Mouse (Mus musculus) left cerebral cortex, adult 9 months (tissue): ENCODE measurements around the gene Pan3.
"Not testable (repeated sequence)": the region's sequence is repeated elsewhere in the genome, so short reads cannot be mapped to it uniquely, and the experiment has no call there.

Experiments used
- DNase-seq, 2 experiments: peaks; one replicate each; pipeline ENCODE4 v3.0.0; 2022; ENCODE audit warnings: low spot score in 2 of 2

Gene Pan3

DNA sequence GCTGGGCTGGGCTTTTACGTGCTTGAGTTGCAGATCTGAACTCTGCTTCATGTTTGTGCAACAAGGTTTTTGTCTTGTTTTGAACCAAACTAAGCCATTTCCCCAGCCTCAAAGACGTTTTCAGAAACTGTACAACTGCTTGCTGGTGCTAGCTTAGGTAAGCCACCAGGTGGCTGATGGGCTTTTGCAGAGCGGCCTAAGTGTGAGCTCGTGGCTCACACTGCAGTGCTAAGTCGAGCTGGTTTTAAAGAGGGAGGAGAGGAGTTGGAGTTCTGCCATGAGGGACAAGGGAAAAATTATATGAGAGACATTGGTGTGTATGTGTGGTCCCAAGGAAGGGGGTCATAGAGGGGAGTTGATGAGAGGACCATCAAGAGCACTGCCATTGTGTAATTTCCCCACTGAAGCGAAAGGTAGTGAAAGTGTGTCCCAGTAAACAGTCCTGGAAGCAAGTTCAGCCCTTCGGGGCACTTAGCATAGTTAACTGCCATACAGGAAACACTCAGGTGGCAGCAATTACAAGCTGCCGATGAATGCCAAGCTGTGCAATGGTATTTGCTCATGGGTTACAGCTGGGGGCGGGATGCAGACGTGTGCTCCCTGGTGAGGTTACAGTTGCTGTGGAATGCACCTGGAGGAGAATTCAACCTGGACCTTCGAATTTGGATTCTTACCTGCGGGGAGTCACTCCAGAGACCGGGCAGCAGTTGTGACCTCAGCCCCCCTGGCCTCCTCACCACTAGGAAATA lies 122.1 kb downstream of the Pan3 start:
- no peak for DNase-seq

DNA sequence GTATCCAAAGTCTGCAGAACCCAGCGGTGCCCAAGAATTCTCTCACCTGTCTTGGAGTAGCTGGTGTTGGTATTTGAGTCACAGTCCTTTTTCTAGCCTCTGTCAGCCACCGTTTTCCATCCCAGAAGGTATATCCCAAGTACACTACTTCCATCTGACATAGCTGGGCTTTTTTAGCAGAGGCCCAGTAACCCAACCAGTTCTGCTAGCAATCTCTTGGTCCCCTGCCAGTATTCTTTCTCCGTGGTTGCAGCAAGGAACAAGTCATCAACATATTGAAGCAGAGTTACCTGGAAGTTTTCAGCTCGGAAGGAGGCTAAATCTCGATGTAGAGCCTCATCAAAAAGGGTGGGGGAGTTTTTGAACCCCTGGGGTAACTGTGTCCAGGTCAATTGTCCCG lies 127.7 kb downstream of the Pan3 start:
- not testable (repeated sequence) for DNase-seq

DNA sequence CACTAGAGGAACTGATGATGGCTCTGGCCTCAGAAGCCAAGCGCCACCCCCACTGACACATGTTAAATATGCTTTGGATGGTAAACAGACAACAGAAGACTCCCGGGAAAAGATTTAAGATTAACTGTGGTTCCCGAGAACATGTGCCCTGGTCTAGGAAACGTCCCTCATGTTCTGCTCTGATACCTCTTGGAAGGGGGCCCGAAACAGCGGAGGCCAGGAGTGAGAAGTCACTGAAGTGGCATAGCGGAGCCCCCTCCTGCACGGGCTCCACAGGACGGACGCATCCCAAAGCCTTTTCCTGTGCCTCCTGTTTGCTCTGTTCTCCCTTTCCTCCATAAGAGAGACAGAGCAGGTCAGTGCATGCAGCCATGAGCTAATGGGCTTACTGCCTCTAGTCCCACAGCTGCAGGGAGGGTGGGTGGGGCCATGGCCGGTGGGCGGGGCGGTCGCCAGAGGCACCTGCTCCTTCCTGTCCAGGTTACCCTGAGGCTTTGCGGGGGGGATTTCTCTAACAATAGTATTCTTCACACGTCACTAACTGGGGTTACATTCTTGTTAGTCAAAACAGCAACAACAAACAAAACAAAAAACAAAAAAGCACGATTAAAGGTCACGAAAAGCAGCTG lies 133.7 kb downstream of the Pan3 start:
- no peak for DNase-seq

DNA sequence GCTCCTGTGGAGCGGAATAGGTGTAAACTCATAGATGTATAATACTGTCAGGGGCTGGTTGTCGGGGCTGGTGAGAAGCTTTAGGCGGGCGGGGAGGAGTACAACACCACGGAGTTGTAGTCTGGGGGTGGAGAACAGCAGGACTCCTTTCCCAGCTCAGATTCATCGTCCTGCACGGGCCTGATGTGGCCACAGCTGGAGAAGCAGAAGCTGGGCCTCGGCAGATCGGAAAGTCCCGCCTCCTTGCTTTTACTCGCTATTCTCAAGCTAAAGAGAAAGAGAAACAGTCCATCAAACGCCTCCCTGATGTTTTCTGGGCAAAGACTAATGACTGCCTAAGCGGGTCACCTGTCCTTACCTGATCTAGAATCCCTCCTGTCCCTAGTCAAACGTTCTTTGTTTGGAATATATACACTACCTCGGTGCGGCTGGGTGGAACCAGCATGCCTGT lies 134.2 kb downstream of the Pan3 start:
- DNase-seq, result no peak

DNA sequence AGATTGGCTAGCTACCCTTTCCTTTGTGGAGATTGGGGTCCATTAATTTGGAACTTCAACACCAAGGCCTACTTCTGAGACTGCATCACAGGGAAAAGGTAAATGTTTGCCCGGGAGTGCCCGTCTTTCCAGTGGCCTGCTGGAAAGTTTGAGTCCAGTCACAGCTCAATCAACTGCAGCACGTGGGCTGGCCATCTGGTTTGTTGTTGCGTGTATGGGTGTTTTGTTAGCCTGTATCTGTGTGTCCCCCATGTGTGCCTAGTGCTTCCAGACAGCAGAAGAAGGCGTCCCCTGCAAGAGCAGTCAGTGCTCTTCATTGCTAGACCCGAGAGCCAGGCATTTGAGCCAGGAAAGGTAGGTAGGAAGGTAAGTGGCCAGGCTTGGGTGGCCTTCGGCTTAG lies 135.5 kb downstream of the Pan3 start:
- peak in 1 of 2 experiments; percentile 62 for DNase-seq

DNA sequence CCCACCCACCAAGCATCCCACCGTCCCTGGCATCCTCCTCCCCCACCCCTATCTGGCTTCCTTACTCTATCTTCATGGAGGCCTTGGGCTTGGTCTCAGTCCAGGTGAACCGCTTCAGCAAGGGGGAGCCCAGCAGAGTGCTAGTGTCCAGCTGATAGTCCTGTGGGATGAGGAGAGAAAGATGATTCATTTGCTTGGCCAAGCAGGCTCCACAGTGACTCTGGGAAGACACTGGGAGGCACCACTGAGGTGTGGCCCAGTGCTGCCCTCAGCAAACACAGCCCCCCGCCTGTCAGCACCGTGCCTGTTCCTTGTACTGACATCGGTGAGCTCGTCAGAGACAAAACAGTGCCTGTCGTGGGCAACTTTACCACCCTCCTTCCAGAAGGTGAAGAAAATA lies 136.4 kb downstream of the Pan3 start:
- DNase-seq, result no peak

DNA sequence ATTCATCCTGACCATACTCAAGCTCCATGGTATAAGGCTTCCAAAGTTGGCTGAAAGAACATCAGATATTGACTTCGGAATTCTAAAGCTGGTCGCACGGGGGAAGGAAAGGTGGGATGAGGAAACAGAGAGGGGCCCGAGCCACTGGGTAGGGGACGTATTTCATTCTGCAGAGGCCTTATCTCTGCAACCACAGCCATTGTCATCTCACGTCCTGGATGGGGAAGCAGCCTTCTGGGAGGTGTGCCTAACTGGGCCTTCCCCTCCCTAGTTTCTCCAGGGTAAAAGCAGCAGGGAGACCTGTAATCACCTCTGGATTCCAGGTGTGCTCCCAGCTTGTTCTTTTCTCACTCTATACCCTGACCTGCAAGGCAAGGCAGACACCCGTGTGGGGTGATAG lies 142.7 kb downstream of the Pan3 start:
- no peak for DNase-seq

DNA sequence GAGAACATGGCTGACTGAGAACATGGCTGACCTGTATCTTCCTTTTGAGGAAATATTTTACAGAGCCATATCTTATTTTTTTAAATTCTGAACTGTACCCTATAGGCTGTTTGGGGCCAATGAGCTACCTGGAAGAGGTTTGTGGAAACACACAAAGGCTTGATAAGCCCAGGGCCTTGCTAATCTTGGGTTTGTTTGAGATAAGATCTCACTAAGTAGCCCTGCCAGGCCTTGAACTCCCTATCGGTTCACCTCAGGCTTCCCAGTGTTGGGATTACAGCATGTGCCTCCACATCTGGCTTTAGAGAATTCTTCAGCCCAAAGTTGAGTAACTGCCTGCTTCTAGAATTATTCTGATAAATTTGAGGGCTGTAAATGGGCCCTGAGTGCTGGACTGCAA lies 143.6 kb downstream of the Pan3 start:
- DNase-seq, result no peak

DNA sequence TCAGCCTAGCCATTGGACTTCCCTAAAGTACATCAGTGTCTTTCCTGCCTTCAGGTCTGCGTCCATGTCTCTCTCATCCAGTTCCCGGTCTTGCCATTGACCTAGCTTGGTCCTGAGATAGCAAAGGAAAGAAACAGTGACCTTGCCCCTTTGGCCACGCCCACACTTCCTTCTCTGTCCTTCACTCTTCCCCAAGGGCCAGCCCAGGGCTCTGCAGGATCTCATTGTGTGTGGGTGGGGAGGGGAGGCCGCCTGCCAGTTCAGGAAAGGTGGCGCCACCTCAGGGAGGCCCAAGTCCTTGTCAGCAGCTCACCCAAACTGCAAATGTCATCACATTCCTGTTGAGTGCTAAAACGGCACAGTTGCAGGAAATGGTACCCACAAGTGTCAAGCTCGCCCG lies 144.6 kb downstream of the Pan3 start:
- DNase-seq, result no peak

DNA sequence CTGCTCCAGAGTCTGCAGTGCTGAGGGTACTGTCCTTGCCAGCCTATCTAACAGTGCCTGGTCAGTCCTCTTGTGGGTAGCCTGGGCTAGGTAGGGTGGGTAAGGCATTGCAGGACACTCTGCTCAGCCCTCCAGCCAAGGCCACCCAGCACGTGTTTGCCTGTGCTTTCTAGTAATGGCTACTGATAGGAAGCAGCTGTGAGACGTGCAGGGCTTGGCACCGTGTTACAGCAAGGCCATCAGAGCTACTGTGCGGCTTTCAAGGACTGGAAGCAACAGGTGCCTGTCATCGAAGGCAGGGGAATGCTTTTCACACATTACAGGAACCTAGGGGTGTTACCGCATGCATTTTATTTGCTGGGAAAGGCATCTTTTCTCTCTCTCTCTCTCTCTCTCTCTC lies 147.0 kb downstream of the Pan3 start:
- DNase-seq, result no peak

DNA sequence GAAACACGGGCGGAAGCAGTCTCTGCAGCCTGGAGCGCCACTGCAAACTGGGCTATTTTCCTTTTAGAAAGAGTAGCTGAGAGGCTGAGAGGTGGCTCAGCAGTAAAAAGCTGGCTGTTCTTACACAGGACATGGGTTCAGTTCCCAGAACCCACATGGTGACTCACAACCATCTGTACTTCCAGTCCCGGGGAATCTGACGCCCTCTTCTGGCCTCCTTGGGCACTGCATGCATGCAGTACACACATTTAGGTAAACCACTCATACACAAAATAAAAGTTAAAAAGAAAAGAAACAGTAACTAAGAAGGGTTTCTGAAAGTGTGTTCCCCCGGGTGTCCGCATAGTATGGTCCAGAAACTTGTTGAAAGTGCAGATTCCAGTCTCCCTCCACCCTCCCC lies 149.2 kb downstream of the Pan3 start:
- no peak for DNase-seq

DNA sequence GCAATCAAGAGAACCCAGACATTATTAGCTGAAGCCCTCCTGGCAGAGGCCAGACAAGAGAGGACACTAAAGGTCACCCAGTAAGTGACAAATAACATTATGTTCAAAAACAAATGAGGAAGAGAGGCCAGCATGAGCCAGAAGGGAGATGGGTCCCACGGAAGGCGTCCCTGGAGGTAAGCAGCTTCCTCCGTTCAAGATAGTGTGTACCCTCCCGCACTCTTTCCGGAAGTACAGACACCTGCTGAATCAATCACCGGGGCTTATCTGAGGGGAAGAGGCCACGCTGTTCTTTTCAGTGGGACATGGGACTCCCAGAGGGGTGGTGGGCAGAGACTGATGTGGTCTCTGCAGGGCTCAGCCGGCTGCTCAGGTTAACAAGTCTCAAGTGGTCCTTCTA lies 149.7 kb downstream of the Pan3 start:
- no peak for DNase-seq

DNA sequence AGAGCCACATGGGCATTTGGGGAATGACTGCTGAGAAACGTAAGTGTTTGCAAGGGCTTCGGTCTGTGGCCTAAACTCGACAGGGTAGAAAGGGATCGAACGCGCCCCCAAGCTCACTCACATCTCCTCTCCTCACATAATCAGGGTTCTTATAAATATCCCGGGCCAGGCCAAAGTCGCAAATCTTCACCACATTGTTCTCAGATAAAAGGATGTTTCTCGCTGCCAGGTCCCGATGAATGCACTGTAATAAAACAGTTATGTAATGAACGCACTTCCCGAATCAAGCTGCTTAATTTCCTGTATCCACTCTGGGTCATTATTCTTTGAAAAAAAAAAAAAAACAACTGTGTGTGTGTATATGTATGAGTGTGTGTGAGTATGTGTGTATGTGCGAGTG lies 150.2 kb downstream of the Pan3 start:
- no peak for DNase-seq

DNA sequence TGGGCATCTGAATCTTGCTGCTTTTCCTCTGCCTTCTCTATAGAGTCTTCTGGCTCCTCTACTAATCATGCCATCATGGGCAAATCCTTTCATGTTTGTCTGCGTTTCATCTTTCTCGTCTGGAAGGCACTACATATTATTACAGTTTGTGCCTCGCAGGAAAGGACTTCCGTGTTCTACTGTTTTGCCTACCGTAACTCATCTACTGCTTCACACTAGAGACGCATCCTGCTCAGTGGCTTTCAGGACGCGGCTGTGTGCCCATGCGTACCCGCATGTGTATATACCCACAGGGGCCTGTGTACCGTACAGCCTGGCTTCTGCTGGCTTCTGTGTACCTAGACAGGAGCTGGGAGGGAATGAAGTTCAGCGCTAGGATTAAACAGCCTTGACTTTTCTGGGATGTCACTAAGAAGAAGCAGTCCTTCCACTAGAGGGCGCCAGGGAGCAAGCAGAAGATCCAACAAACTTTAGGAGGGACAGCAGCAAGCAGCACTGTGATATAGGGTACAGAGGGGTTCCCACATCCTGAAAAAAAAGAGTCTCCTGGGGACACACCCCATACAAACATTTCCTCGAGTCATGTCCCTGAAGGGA lies 153.8 kb downstream of the Pan3 start:
- peak in 1 of 2 experiments; percentile 82 for DNase-seq

DNA sequence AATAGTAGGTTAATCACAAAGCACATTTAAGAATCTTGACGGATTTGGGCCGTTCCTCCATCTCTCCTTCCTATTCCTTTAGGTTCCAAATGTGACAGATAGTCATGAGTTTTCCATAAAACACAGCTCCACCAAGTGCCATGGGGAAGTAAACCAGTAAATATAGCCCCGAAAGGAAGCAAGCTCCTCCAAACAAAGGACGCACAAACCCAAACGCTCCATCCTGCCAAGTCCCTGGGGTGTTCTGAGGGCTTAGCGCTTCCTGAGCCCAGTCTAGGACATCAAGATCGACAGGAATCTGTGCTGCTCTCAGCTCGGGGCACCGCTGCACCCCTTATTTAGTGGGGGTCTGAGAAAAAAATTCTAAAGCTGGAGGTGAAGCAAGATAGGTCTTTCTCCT lies 154.7 kb downstream of the Pan3 start:
- DNase-seq, result no peak

DNA sequence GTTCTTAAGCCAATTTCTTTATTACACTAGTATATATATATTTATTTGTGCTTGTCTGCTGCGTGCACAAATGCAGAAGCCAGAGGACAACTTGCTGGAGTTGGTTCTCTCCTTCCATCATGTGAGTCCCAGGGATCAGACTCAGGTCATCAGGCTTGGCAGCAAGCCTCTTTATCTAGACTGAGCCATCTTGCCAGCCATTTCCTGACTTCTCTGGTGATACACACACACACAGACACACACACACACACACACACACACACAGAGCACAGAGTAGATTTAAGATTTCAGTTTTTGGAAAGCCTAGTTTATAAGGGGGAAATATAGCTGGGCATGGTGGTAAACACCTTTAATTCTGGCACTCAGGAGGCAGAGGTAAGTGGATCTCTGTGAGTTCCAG lies 155.1 kb downstream of the Pan3 start:
- no peak for DNase-seq

DNA sequence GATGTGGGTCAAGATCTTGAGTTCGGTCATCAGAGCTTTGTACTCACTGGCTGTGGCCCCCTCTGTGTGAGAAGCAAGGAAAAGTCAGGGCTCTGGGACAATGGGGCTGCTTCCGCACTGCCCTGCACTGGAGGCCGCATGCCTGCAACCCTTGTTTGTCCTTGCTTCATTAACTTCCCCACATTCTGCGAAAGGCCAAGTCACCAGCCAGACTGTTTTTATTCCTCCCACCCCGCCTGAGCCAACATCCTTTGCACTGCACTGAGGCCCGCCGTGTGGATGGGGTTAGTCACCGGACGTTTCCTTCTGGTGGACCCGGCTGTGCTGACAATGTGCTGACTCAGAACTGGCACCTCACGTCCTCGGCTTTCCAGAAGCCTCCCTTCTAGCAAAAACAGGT lies 159.9 kb downstream of the Pan3 start:
- peak in 1 of 2 experiments; percentile 5 for DNase-seq

DNA sequence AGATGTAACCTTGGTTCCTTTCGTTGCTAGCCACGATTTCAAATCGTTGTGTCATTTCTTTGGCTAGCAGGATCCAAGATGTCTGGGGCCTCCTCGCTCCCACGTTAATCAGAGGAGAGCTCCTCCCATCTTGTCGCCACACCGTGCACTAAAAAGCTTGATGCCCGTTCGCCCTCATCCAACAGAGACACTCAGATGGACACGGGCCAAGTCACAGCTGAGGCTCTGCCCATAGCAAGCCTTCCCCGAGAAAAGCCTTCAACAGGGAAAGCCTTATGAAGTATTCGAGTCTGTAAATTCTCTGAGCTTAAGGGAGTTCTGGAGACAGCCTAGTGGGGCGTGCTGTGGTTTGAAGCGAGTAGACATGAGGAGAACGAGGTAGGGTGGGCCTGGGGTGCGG lies 167.9 kb downstream of the Pan3 start:
- DNase-seq, result no peak
